Mouse (Mus musculus) stomach, embryonic 14.5 days (tissue): ENCODE measurements around the gene Fam166a. TPM values are rescaled to one million over a fixed set of nuclear protein-coding genes. Genes with fewer than 3 reads are reported as not detected.

Experiments
- ATAC-seq: fragments of 200-750 bp; cut with Nextera tagmentation; 2 replicates; pipeline ENCODE4 v1.8.0; 2017; ENCODE audit warnings: low read depth, moderate TSS enrichment; ENCODE audit not compliant: insufficient number of reproducible peaks, insufficient read depth, low FRiP score
- H3K27ac ChIP-seq: fragments of 300-500 bp; sonication (generic); 2 replicates; pipeline ENCODE4 v1.5.1; 2014; ENCODE audit warnings: mild to moderate bottlenecking, low read length, moderate library complexity, mixed read lengths
- H3K27me3 ChIP-seq: fragments of 300-500 bp; sonication (generic); 2 replicates; pipeline ENCODE4 v1.6.1; 2014; ENCODE audit warnings: low read length, control low read depth, mixed read lengths; ENCODE audit not compliant: control insufficient read depth, insufficient read depth
- H3K36me3 ChIP-seq: fragments of 300-500 bp; sonication (generic); 2 replicates; pipeline ENCODE4 v1.6.1; 2014; ENCODE audit warnings: mild to moderate bottlenecking, control low read depth, low read length, moderate library complexity, mixed read lengths; ENCODE audit not compliant: control insufficient read depth, insufficient read depth
- H3K4me1 ChIP-seq: fragments of 300-500 bp; sonication (generic); 2 replicates; pipeline ENCODE4 v1.6.1; 2014; ENCODE audit warnings: low read length, control low read depth, mixed read lengths; ENCODE audit not compliant: control insufficient read depth, insufficient read depth
- H3K4me2 ChIP-seq: fragments of 300-500 bp; sonication (generic); replicated peaks from 2 replicates; pipeline ENCODE4 v1.6.1; 2014; ENCODE audit warnings: low read depth, low read length, control low read depth
- H3K4me3 ChIP-seq: fragments of 300-500 bp; sonication (generic); 2 replicates; pipeline ENCODE4 v1.5.1; 2014; ENCODE audit warnings: low read depth, low read length, control low read depth
- H3K9ac ChIP-seq: fragments of 300-500 bp; sonication (generic); replicated peaks from 2 replicates; pipeline ENCODE4 v1.6.1; 2014; ENCODE audit warnings: low read depth, mild to moderate bottlenecking, control low read depth, low read length, moderate library complexity, mixed read lengths
- H3K9me3 ChIP-seq: fragments of 300-500 bp; sonication (generic); 2 replicates; pipeline ENCODE4 v1.6.1; 2016; ENCODE audit warnings: low read depth, low read length, control low read depth; ENCODE audit not compliant: control insufficient read depth
- WGBS: fragments of 180-500 bp; shearing (Covaris S2); extraction: QIAGEN DNeasy Blood & Tissue Kit; methylation state at CpG from one replicate; pipeline ENCODE4 v1.1.7; 2014; 5-methylcytosine and 5-hydroxymethylcytosine counted together
- polyA plus RNA-seq: library from polyadenylated mRNA; unstranded; fragments of >200 nt; fragmentation: Nextera tagmentation; extraction: Ambion mirVana; gene quantifications from 2 replicates; pipeline ENCODE4 v1.2.1, GENCODE M21; 2014

Fam166a gene
- polyA plus RNA-seq, 1 experiment from 2014 or later: not detected

DNA sequence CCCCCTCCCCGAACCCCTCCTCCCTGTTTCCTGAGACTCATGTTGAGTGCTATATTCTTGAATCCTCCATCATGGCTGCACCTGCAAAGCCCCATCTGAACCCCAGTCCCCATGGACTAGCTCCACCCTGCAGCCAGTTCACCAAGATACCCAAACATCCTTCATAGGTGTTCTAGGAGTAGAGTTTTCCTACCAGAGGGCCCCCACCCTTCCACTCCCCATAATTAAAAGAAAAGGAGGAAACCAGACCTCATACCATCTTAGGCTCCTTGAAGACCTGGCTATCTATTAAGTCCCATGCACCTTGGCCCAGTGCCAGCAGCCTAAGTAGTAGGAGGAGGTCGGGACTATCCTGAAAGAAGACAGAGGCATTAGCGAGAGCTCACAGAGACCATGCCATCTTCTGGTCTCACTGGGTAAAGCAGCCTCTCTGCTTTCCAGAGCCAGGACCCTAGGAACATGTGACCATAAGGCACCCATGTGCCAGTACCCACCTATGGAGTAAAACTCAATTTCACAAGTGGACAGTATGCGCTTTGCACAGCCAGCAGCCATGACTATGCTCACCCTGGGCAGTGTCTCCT, 14.8 kb upstream of the Fam166a start:
- Histone ChIP-seq H3K36me3 (peaks cover 84% of the 10 kb centered on the region), H3K27me3 (no peaks in the 10 kb centered on the region), H3K27ac (no peak overlapping the region), H3K4me3 (no peak overlapping the region), H3K9me3 (no peaks in the 10 kb centered on the region), H3K4me2 (no peak overlapping the region), H3K4me1 (no peaks in the 10 kb centered on the region), H3K9ac (no peak overlapping the region)
- WGBS: 61% methylated on average over 4 of the region's 4 CpGs
- no peak for ATAC-seq

DNA sequence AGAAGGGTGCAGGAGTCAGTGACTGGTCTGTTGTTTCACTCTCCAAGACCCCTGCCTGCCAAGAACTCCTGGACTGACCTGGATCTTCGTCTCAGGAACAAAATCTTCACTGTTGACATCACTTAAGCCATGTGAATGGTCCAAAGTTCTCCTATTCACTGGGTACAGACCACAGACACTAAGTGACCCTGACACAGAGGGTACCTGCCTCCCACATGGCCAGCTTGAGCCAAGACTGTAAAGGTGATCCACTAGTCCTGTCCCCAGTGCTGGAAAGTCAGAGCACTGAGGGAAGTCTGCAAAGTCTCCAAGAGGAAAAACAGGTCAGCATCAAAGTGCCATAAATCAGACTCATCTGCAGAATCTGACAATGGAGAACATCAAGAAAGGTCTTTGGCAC, 11.0 kb upstream of the Fam166a start:
- WGBS: 88% methylated on average over 1 of the region's 1 CpGs
- Histone ChIP-seq H3K36me3 (peaks cover 57% of the 10 kb centered on the region), H3K4me2 (no peak overlapping the region), H3K4me3 (no peak overlapping the region), H3K27ac (no peak overlapping the region), H3K4me1 (peaks cover 13% of the 10 kb centered on the region), H3K9me3 (no peaks in the 10 kb centered on the region), H3K9ac (no peak overlapping the region), H3K27me3 (no peaks in the 10 kb centered on the region)
- ATAC-seq: no peak

- ATAC-seq: no peak; the same call in 1 of the 2 replicates
- under 1% methylated on average over 24 of the region's 24 CpGs for WGBS
These were observed 7.9 kb upstream of the Fam166a start for GRCm38 (mm10) chr2:25210686-25211085.

GRCm38 (mm10) chr2:25211121-25211670, 7.3 kb upstream of the Fam166a start, which contains the start of gene Nelfb:
TSS of gene Nelfb (minus strand) at chr2:25211489.
- WGBS: under 1% methylated on average over 44 of the region's 44 CpGs
- peak; percentile 92 for ATAC-seq
- Histone ChIP-seq H3K4me1 (peaks cover 13% of the 10 kb centered on the region), H3K9ac (peak within 1 kb of the TSS; percentile 67), H3K9me3 (no peaks in the 10 kb centered on the region), H3K36me3 (peaks cover 22% of the 10 kb centered on the region), H3K27ac (peak within 1 kb of the TSS; percentile 80), H3K27me3 (no peaks in the 10 kb centered on the region), H3K4me3 (peak within 1 kb of the TSS; percentile 68), H3K4me2 (peak within 1 kb of the TSS; percentile 82)

More at GRCm38 (mm10) chr2:25210686-25211085, 7.9 kb upstream of the Fam166a start:
- Histone ChIP-seq H3K4me2 (peak overlapping the region; percentile 82), H3K9ac (peak overlapping the region; percentile 67), H3K36me3 (peaks cover 27% of the 10 kb centered on the region), H3K27me3 (no peaks in the 10 kb centered on the region), H3K27ac (peak overlapping the region; percentile 80; the same call in 1 of the 2 replicates), H3K4me3 (peak overlapping the region; percentile 68), H3K4me1 (peaks cover 13% of the 10 kb centered on the region), H3K9me3 (no peaks in the 10 kb centered on the region)

GRCm38 (mm10) chr2:25213266-25213865, 5.2 kb upstream of the Fam166a start:
- ATAC-seq: no peak
- H3K4me1 ChIP-seq: peaks cover 13% of the 10 kb centered on the region
- no peaks in the 10 kb centered on the region for H3K27me3 ChIP-seq
- H3K9me3 ChIP-seq: no peaks in the 10 kb centered on the region
- 61% methylated on average over 23 of the region's 23 CpGs for WGBS
- H3K4me3 ChIP-seq: no peak overlapping the region
- H3K36me3 ChIP-seq: peaks cover 5% of the 10 kb centered on the region
- H3K4me2 ChIP-seq: no peak overlapping the region
- no peak overlapping the region for H3K27ac ChIP-seq
- no peak overlapping the region for H3K9ac ChIP-seq

- 69% methylated on average over 3 of the region's 3 CpGs for WGBS
- Histone ChIP-seq H3K9me3 (no peaks in the 10 kb centered on the region), H3K27me3 (no peaks in the 10 kb centered on the region), H3K4me3 (no peak within 1 kb of the TSS), H3K4me1 (peaks cover 13% of the 10 kb centered on the region), H3K4me2 (no peak within 1 kb of the TSS), H3K9ac (no peak within 1 kb of the TSS), H3K27ac (no peak within 1 kb of the TSS), H3K36me3 (no peaks in the 10 kb centered on the region; the same call in 1 of the 2 replicates)
- no peak for ATAC-seq
These were observed 4.1 kb upstream of the Fam166a start, which contains the start of gene Stpg3 for GRCm38 (mm10) chr2:25214444-25214843. TSS of gene Stpg3 (minus strand) at chr2:25214637.

GRCm38 (mm10) chr2:25217666-25218065, 879 bp upstream of the Fam166a start:
- no peak overlapping the region for H3K9ac ChIP-seq
- no peak for ATAC-seq
- H3K4me1 ChIP-seq: no peaks in the 10 kb centered on the region
- WGBS: 62% methylated on average over 2 of the region's 2 CpGs
- H3K27me3 ChIP-seq: no peaks in the 10 kb centered on the region
- no peak overlapping the region for H3K4me3 ChIP-seq
- H3K36me3 ChIP-seq: peaks cover 6% of the 10 kb centered on the region
- H3K4me2 ChIP-seq: no peak overlapping the region
- no peaks in the 10 kb centered on the region for H3K9me3 ChIP-seq
- no peak overlapping the region for H3K27ac ChIP-seq

DNA sequence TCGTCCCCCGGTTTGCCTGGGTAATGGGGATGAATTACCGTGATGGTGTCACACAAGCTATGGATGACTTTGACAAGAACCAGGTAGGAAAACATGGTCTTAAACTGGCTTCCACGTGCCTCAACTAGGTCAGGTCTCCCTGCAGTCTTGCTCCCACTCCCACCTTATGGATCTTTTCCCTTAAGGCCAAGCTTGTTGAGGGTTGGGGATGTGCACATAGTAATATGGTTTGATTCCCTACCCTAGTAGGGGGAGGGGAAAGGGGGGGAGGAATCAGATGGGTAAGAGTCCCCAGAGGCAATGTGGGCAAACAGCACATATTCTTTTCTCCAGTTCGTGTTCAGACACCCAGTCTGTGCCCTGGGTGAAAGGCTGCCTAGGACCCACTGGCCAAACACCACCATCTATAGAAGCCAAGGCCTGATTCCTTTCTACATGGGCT, 2.8 kb downstream of the Fam166a start:
- peaks cover 8% of the 10 kb centered on the region; the same call in 1 of the 2 replicates for H3K4me1 ChIP-seq
- H3K9ac ChIP-seq: no peak overlapping the region
- no peak overlapping the region for H3K4me2 ChIP-seq
- H3K36me3 ChIP-seq: peaks cover 6% of the 10 kb centered on the region
- no peaks in the 10 kb centered on the region for H3K9me3 ChIP-seq
- H3K27me3 ChIP-seq: no peaks in the 10 kb centered on the region
- H3K27ac ChIP-seq: no peak overlapping the region
- no peak overlapping the region for H3K4me3 ChIP-seq
- no peak for ATAC-seq
- 72% methylated on average over 5 of the region's 5 CpGs for WGBS
